Mouse (Mus musculus): Measurements from ENCODE around the gene Set. TPM values are rescaled to one million over a fixed set of nuclear protein-coding genes. Genes with fewer than 3 reads are reported as not detected.

Set gene
- total and polyA plus RNA-seq, 3 experiments: 515 to 1,049 (median 902) TPM

GRCm38 (mm10) chr2:30064298-30064697 is 7.1 kb downstream of the Set start:
- H3K9me3 ChIP-seq (replicated peaks; ENCODE audit: low read length): no peaks in the 10 kb centered on the region
- peaks cover 8 to 19% of the 10 kb centered on the region in 2 experiments for H3K36me3 ChIP-seq (replicated peaks in 1 of 2; ENCODE audit: control insufficient read depth in 1 of 2, insufficient read depth in 1 of 2, low read length in 1 of 2)
- peaks cover 6 to 20% of the 10 kb centered on the region in 2 experiments; a peak in 3 of 4 replicates for H3K4me1 ChIP-seq (ENCODE audit: control insufficient read depth in 1 of 2, insufficient read depth in 2 of 2)
- H3K79me2 ChIP-seq (replicated peaks; ENCODE audit: control insufficient read depth, extremely low read depth, insufficient read depth, poor library complexity, severe bottlenecking): peaks cover 66% of the 10 kb centered on the region
- dilution Hi-C loops (cut with MboI; ENCODE audit: extremely low pct_ligation_motif_present, extremely low pct_unique_long_range_greater_than_20kb, low sequenced_read_pairs): no loop called here
- H3K9ac ChIP-seq (ENCODE audit: insufficient read depth, low read depth): peak overlapping the region; percentile 68
- in situ Hi-C loops (cut with MboI; ENCODE audit: low pct_ligation_motif_present, low pct_unique_long_range_greater_than_20kb, low sequenced_read_pairs): no loop called here
- H3K4me3 ChIP-seq (replicated peaks in 1 of 3; ENCODE audit: low read depth in 2 of 3, low read length in 2 of 3, poor library complexity in 1 of 3): peak overlapping the region; percentile 40 to 91 (median 79)
- H3K27me3 ChIP-seq (replicated peaks): no peaks in the 10 kb centered on the region
- DNase-seq (ENCODE audit: extremely low read depth): no peak
- TF ChIP-seq MXI1 (IDR thresholded peaks at IDR 0.05; ENCODE audit: low read depth, low read length): peak; percentile 40; the same call in 1 of the 2 replicates
- no peak for TF ChIP-seq SIN3A (IDR thresholded peaks at IDR 0.05; ENCODE audit: low read length)
- no peak overlapping the region for H3K27ac ChIP-seq (ENCODE audit: insufficient read depth, low read depth)
- H3K4me2 ChIP-seq (ENCODE audit: insufficient read depth, low read depth, poor library complexity, severe bottlenecking): peak overlapping the region; percentile 88

- Histone ChIP-seq H3K9me3 (replicated peaks; ENCODE audit: low read length) (no peaks in the 10 kb centered on the region), H3K27me3 (replicated peaks) (no peaks in the 10 kb centered on the region), H3K4me2 (ENCODE audit: insufficient read depth, low read depth, poor library complexity, severe bottlenecking) (peak overlapping the region; percentile 97), H3K4me3 (replicated peaks in 1 of 3; ENCODE audit: low read depth in 2 of 3, low read length in 2 of 3, poor library complexity in 1 of 3) (peak overlapping the region; percentile 52 to 99 (median 91)), H3K4me1 (ENCODE audit: control insufficient read depth in 1 of 2, insufficient read depth in 2 of 2) (peaks cover 6 to 17% of the 10 kb centered on the region in 2 experiments; a peak in 3 of 4 replicates), H3K9ac (ENCODE audit: insufficient read depth, low read depth) (peak overlapping the region; percentile 90), H3K36me3 (replicated peaks in 1 of 2; ENCODE audit: control insufficient read depth in 1 of 2, insufficient read depth in 1 of 2, low read length in 1 of 2) (peaks cover 20 to 33% of the 10 kb centered on the region in 2 experiments), H3K27ac (ENCODE audit: insufficient read depth, low read depth) (peak overlapping the region; percentile 90), H3K79me2 (replicated peaks; ENCODE audit: control insufficient read depth, extremely low read depth, insufficient read depth, poor library complexity, severe bottlenecking) (peaks cover 79% of the 10 kb centered on the region)
- in situ Hi-C loops (cut with MboI; ENCODE audit: low pct_ligation_motif_present, low pct_unique_long_range_greater_than_20kb, low sequenced_read_pairs) (no loop called here), dilution Hi-C loops (cut with MboI; ENCODE audit: extremely low pct_ligation_motif_present, extremely low pct_unique_long_range_greater_than_20kb, low sequenced_read_pairs) (no loop called here)
- TF ChIP-seq JUN (IDR thresholded peaks at IDR 0.05; ENCODE audit: insufficient read depth, low read depth, low read length): no peak
- TF ChIP-seq USF1 (IDR thresholded peaks at IDR 0.05; ENCODE audit: low read depth, low read length): peak; percentile 88
- peak; percentile 79 for TF ChIP-seq POLR2A (IDR thresholded peaks at IDR 0.05; ENCODE audit: low read depth, low read length)
- TF ChIP-seq UBTF (IDR thresholded peaks at IDR 0.05; ENCODE audit: low read depth, low read length): peak; percentile 85; the same call in 1 of the 2 replicates
- TF ChIP-seq MYC (IDR thresholded peaks at IDR 0.05; ENCODE audit: low read depth, low read length): no peak
- TF ChIP-seq PAX5 (IDR thresholded peaks at IDR 0.05; ENCODE audit: low read length): no peak
- TF ChIP-seq NELFE (IDR thresholded peaks at IDR 0.05; ENCODE audit: low read depth, low read length): peak; percentile 12; the same call in 1 of the 2 replicates
- TF ChIP-seq NRF1 (IDR thresholded peaks at IDR 0.05; ENCODE audit: low read depth, low read length): peak; percentile 93
- peak; percentile 34 for TF ChIP-seq BHLHE40 (IDR thresholded peaks at IDR 0.05; ENCODE audit: low read depth, low read length)
- TF ChIP-seq MXI1 (IDR thresholded peaks at IDR 0.05; ENCODE audit: low read depth, low read length): peak; percentile 94
- no peak for TF ChIP-seq MEF2A (IDR thresholded peaks at IDR 0.05; ENCODE audit: borderline replicate concordance, low read depth, low read length)
- TF ChIP-seq SMC3 (IDR thresholded peaks at IDR 0.05; ENCODE audit: low read depth, low read length): no peak
- no peak for TF ChIP-seq RAD21 (IDR thresholded peaks at IDR 0.05; ENCODE audit: low read depth, low read length)
- TF ChIP-seq CTCF (conservative IDR thresholded peaks at IDR 0.05 in 1 of 2, IDR thresholded peaks at IDR 0.05 in 1 of 2; ENCODE audit: low read depth in 2 of 2, low read length in 2 of 2): no peak
- peak; percentile 67 for TF ChIP-seq USF2 (conservative IDR thresholded peaks at IDR 0.05; ENCODE audit: low read depth, low read length)
- TF ChIP-seq JUND (conservative IDR thresholded peaks at IDR 0.05; ENCODE audit: low read depth, low read length): no peak
- TF ChIP-seq MAZ (IDR thresholded peaks at IDR 0.05; ENCODE audit: low read depth, low read length): peak; percentile 91
- no peak for TF ChIP-seq KAT2A (IDR thresholded peaks at IDR 0.05; ENCODE audit: insufficient replicate concordance, low read length)
- TF ChIP-seq CHD1 (IDR thresholded peaks at IDR 0.05; ENCODE audit: low read depth, low read length): no peak
- TF ChIP-seq CHD2 (IDR thresholded peaks at IDR 0.05; ENCODE audit: low read length): peak; percentile 85; the same call in 1 of the 2 replicates
- peak; percentile 81 for TF ChIP-seq TCF12 (IDR thresholded peaks at IDR 0.05; ENCODE audit: low read depth, low read length)
- TF ChIP-seq SIN3A (IDR thresholded peaks at IDR 0.05; ENCODE audit: low read length): peak; percentile 78
- TF ChIP-seq HCFC1 (IDR thresholded peaks at IDR 0.05; ENCODE audit: low read depth, low read length): no peak; the same call in 1 of the 2 replicates
- TF ChIP-seq MAX (IDR thresholded peaks at IDR 0.05; ENCODE audit: low read length): peak; percentile 83; the same call in 1 of the 2 replicates
- no peak for TF ChIP-seq POLR2AphosphoS2 (IDR thresholded peaks at IDR 0.05; ENCODE audit: low read depth, low read length)
- TF ChIP-seq ELF1 (IDR thresholded peaks at IDR 0.05; ENCODE audit: low read depth, low read length): peak; percentile 32; the same call in 1 of the 2 replicates
- peak; percentile 30; the same call in 1 of the 2 replicates for TF ChIP-seq ETS1 (conservative IDR thresholded peaks at IDR 0.05; ENCODE audit: low read depth, low read length)
- DNase-seq (ENCODE audit: extremely low read depth): peak; percentile 93
Measured at GRCm38 (mm10) chr2:30066046-30066901, 9.1 kb downstream of the Set start.

Measured in CH12.LX (cell line).